Mouse (Mus musculus) left cerebral cortex, adult 2 months (tissue): Measurements from ENCODE around the gene Cand2. TPM values are rescaled to one million over a fixed set of nuclear protein-coding genes. Genes with fewer than 3 reads are reported as not detected.

Source experiments
- DNase-seq, 2 experiments: peaks; one replicate each; pipeline ENCODE4 v3.0.0; 2021 to 2022; ENCODE audit warnings: low spot score in 2 of 2, mixed read lengths in 1 of 2; ENCODE audit errors: extremely low spot score in 1 of 2
- H3K27ac ChIP-seq: fragments of 200-600 bp; 2 replicates; pipeline ENCODE4 v1.8.1; 2022
- H3K4me3 ChIP-seq: fragments of 200-600 bp; 2 replicates; pipeline ENCODE4 v1.8.1; 2022
- CTCF ChIP-seq: fragments of 200-600 bp; IDR thresholded peaks from 2 replicates; pipeline ENCODE4 v1.8.1; 2022; ENCODE audit warnings: antibody characterized with exemption, mild to moderate bottlenecking, moderate library complexity
- intact Hi-C: fragments of 180-260 bp; cut with DNase I; formaldehyde crosslinking; loops from one replicate; pipeline ENCODE4 v1.15.1; 2025
- long read RNA-seq, 2 experiments: library from polyadenylated mRNA; stranded (forward); transcript quantifications; one replicate each; pipeline ENCODE4 v2.0.0; 2021; ENCODE audit warnings: borderline mapping rate in 2 of 2
- total RNA-seq, 2 experiments: library from RNA; stranded (reverse); gene quantifications; 2 replicates each; pipeline ENCODE4 v1.2.3; 2021

Cand2 gene
- 1 to 10 TPM; 1.8 to 1.9 TPM for total RNA-seq
- long read RNA-seq, experiment 1: 0 reads
- long read RNA-seq, experiment 2, full-length matches to known transcripts: 2 of 5 reads
- long read RNA-seq, experiment 2, partial matches to known transcripts: 0 of 5 reads
- long read RNA-seq, experiment 2, other reads (novel, unspliced or antisense): 3 of 5 reads

DNA sequence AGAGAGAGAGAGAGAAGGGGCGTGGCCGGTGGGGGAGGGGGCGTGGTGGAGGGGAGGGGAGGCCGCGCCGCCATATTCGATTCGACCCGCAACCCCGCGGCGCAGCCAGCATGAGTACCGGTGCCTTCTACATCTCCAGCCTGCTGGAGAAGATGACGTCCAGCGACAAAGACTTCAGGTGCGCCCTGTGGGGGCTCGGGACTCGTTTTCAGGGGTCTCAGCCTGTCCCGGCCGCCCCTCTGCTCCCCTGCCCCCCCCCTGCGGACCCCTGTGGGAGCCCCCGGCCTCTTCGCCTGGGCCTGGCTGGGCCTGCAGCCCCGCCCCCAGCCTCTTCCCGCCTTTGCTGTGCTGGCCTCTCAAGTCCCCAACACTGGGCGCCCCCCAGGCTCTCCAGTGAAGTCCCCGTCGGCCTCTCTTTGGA is at the start of gene Cand2:
Gene Cand2, plus strand, starts transcription at position 38 of the 421 bp plus-strand sequence.
- no peak for TF ChIP-seq CTCF
- Histone ChIP-seq H3K27ac (no peak within 1 kb of the TSS), H3K4me3 (peak within 1 kb of the TSS; percentile 64)
- DNase-seq: peak in 1 of 2 experiments; percentile 13
- intact Hi-C loops: no loop called here

DNA sequence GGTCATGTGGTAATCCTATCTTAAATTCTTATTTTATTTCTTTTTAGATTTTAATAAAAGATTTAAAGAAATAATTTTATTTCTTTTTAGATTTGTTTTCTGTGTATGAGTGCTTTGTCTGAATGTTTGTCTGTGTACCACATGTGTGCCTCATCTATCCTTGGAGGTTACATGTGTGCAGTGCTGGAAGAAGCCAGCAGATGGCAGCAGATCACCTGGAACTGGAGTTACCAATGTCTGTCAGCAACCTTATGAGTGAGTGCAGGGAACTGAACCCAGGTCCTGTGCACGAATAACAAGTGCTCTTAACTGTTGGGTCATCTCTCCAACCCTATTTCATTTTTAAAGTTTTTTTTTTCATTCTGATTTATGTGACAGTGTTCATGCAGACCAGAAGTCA is 47.2 kb upstream of the Cand2 start:
- Histone ChIP-seq H3K4me3 (no peak overlapping the region), H3K27ac (no peak overlapping the region)
- peak; percentile 14 to 26 for DNase-seq
- intact Hi-C loops: loop anchor here (5.0 kb wide), 1 partner anchor 75 kb away; no protein-coding TSS in a partner anchor
- peak; percentile 67 for TF ChIP-seq CTCF

DNA sequence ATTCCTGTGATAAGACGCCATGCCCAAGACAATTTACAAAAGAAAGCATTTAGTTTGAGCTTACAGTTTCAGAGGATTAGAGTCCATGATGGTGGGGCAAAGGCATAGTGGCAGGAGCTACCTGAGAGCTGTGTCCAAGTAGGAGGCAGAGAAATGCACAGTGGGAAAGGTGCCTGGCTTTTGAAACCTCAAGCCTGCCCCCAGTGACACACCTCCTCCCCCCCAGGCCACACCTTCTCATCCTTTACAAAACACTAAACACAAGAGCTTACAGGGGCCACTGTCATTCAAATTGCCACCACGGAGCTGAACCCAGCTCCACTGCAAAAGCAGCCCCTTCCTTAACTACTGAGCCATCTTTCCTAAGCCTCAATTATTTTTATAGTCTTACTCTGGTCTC is 46.8 kb upstream of the Cand2 start:
- TF ChIP-seq CTCF: no peak
- Histone ChIP-seq H3K27ac (no peak overlapping the region), H3K4me3 (no peak overlapping the region)
- DNase-seq: no peak
- intact Hi-C loops: loop anchor here (5.0 kb wide), 1 partner anchor 75 kb away; no protein-coding TSS in a partner anchor

DNA sequence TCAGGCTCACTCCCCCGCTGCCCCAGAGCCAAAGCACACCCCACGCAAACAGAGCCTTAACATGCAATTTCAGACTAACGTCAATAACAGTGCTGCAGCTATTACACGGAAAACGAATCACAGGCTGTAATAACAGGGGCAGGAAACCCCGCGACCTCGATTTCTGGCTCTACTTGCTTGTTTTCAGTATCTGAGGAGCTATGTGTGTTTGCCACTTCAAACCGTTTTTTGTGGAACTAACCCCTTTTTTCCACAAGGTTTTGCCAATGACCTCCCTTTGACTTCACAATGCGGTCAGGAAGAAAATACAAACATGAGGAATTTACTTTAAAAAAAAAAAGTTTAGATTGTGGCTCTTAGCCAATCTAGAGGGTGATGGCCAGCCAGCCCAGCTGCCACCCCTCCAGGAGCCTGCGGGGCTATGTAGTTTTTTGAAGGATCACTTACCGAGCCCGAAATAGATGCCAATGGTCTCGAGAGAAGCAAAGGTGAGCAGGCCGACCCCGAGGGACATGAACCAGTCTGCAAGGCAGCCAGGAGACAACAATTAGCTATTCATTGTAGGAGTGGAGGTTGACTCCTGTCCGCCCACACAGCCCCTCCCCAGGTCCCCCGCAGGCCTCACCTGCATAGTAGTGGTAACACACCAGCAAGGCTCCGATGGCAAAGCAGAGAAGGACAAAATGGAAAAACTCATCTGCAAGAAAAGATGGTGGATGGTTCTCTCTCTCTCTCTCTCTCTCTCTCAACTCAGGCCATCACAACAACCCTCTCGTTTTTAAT is 43.6 kb upstream of the Cand2 start:
- TF ChIP-seq CTCF: no peak
- no peak for DNase-seq
- intact Hi-C loops: no loop called here
- no peak overlapping the region for H3K27ac ChIP-seq
- H3K4me3 ChIP-seq: no peak overlapping the region

DNA sequence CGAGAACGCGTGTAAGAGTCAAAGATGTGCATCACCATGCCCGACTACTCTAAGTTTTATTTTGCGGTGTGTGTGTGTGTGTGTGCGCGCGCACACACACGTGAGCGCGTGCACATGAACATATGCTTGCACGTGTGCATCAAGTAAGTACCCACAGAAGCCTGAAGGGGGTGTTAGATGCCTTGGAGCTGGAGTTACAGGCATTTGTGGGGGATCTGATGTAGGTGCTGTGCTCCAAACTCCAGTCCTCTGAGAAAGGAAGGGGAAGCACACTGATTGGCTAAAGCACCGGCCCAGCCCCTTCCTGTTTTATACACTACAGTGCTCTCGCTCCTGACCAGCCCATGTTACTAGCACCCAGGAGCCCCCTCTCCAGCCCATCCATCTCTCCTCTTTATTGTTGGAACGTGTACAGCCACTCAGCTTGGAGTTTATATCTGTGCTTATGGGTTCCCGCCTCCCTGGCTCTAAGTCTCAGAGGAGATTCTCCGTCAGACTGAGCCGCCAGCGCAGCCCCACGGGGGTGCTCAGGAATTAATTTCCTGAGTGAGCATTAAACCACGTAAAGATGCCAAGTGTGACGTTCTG is 41.9 kb upstream of the Cand2 start:
- H3K27ac ChIP-seq: no peak overlapping the region
- DNase-seq: no peak
- intact Hi-C loops: no loop called here
- H3K4me3 ChIP-seq: no peak overlapping the region
- no peak for TF ChIP-seq CTCF

DNA sequence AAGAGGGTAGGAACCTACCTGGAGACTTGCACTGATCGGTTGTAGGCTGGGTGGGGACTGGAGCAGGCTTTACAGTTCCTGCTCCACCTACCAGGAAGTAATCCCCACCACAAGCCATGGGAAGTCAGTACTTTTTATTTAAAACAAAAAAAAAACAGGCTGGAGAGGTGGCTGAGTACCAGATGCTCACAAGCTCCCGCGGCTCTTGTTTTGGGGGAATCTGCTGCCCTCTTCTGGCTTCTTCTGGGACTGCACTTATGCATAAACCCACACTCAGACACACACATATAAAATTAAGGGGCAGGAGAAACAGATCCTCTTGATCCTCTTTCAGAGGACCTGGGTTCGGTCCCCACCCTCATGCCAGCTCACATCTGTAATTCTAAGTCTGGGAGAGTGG is 39.4 kb upstream of the Cand2 start:
- peak; percentile 54 for TF ChIP-seq CTCF
- Histone ChIP-seq H3K27ac (no peak overlapping the region), H3K4me3 (no peak overlapping the region)
- DNase-seq: no peak
- intact Hi-C loops: no loop called here

DNA sequence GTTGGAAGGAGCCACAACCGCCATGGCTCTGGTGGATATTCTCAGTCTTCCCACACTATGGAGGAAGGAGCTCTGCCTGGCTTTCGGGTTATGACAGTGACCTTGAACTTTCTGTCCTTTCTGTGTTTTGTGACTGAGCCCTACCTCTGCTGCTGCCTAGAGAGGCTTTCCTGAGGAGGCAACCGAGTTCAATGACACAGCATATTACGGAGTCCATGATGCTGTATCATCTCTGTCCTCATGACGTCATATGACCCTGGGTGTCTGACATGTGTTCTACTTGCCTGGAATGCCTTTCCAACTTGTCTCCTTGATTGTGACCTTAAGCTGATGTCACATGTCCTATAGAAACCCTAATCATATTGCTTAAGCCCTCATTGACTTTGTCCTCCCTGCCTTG is 35.3 kb upstream of the Cand2 start:
- H3K4me3 ChIP-seq: no peak overlapping the region
- intact Hi-C loops: no loop called here
- no peak for TF ChIP-seq CTCF

DNA sequence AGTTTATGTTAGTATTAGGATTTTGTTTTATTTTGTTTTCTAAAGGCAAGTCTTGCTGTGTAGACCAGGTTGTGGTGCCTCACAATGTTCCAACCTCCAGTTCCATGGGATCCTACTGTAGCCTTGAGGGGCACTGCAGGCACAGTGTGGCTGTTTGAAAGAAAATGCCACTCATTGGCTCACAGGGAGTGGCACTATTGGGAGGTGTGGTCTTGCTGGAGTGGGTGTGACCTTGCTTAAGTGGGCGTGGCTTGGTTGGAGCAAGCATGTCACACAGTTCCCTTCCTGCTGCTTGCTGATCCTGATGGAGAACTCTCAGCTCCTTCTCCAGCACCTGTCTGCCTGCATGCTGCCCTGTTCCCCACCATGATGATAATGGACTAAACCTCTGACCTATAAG is 30.8 kb upstream of the Cand2 start:
- Histone ChIP-seq H3K27ac (no peak overlapping the region), H3K4me3 (no peak overlapping the region)
- TF ChIP-seq CTCF: no peak
- DNase-seq: no peak
- intact Hi-C loops: no loop called here

More for the DNA sequence above, 35.3 kb upstream of the Cand2 start:
- H3K27ac ChIP-seq: no peak overlapping the region
- no peak for DNase-seq

DNA sequence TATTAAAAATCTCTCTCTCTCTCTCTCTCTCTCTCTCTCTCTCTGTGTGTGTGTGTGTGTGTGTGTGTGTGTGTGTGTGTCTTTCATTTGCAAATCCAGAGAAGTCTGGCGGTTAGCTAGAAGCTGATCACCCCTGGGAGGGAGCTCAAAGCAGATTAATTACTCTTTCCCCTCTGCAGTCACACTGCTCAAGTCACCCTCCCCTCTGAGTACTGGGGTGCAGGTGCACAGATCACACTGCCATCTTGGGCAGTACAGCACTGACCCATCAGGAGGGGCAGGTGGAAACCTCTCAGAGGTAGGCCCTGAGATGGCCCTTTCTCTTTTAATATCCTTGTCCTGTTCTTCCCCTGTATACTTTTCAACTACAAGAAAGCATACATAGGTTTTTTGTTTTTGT is 28.0 kb upstream of the Cand2 start:
- no peak overlapping the region for H3K4me3 ChIP-seq
- H3K27ac ChIP-seq: no peak overlapping the region
- intact Hi-C loops: no loop called here
- DNase-seq: no peak
- TF ChIP-seq CTCF: no peak

DNA sequence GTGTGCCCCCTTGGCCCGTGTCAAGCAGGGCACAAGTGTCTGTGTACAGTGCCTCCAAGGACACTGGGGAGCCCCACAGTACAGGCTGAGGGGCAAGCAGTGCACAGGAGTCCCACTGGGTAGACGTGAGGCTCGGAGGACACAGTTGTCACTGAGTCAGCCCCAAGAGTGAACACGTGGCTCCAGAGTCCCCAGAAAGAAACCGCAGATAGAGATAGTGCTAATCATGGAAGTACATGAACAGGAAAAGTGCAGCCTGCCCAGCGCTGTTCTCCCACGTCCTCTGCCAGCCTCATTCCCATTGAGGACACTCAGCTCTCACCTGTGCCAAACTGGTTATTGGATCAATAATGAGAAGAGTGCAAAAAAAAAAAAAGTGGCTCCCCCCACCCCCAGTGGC is 18.8 kb upstream of the Cand2 start:
- intact Hi-C loops: no loop called here
- TF ChIP-seq CTCF: no peak
- no peak for DNase-seq
- no peak overlapping the region for H3K4me3 ChIP-seq
- no peak overlapping the region for H3K27ac ChIP-seq

DNA sequence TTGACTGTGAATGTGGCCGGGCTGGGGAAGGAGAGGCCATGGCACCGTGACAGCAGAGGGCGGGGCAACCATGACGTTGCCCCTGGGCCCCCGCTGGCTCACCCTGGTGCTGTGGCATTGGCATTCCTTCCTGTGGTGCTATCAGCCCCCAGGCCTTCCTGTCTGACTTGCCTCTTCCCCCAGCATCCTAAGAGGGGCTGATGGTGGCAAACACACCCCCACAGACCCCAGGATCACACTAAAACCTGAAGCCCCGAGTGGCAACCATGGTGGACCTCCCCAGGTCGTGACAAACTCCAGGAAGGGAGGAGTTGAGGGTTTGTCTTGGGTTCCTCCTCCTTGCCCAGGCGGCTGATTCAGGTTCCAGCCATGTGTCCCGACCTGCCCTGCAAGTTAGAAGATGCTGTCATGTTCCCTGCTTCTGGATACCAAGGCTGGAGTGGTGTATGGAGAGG is 15.3 kb upstream of the Cand2 start:
- Histone ChIP-seq H3K4me3 (no peak overlapping the region), H3K27ac (no peak overlapping the region)
- intact Hi-C loops: no loop called here
- no peak for TF ChIP-seq CTCF
- DNase-seq: no peak

DNA sequence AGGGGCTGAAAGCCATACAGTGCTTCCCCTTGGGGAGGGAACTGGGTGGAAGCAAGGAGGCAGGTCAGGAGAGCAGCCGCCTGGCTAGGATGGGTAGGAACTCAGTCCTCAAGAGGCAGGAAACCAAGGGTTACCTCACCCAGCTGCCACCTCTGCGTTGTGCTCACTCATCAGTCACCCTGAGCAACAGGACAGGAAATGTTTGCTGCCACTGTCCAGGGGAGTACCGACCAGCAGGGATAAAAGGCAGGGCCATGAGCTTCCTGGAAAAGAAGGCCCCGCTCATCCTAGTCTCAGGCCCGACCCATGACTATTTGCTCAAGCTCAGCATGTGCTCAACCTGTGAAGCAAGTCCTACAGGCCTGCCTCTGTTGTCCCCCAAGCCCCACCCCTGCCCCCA is 14.9 kb upstream of the Cand2 start:
- intact Hi-C loops: no loop called here
- H3K27ac ChIP-seq: no peak overlapping the region
- H3K4me3 ChIP-seq: no peak overlapping the region
- TF ChIP-seq CTCF: no peak
- no peak for DNase-seq

DNA sequence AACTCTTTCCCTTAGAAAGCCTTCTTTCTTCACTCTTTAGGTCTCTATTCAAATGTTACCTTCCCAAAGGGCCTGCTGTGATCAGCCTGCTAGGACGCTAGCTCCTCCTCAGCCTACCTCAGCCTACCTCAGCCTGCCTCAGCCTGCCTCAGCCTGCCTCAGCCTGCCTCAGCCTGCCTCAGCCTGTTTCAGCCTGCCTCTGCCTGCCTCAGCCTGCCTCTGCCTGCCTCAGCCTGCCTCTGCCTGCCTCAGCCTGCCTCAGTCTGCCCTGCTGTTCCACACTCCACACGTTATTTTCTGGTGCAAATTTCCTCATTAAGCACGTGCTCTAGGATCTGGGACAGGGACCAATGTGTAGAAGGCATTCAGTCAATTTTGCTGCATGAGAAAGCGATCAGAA is 14.2 kb upstream of the Cand2 start:
- Histone ChIP-seq H3K27ac (no peak overlapping the region), H3K4me3 (no peak overlapping the region)
- DNase-seq: no peak
- intact Hi-C loops: no loop called here
- TF ChIP-seq CTCF: no peak
